Mouse (Mus musculus): ENCODE results near the gene Cds1. TPM values are rescaled to one million over a fixed set of nuclear protein-coding genes. Genes with fewer than 3 reads are reported as not detected.
A peak's percentile ranks its signal among the peaks of the same experiment; 100 is the strongest.

Cds1 gene
- total and polyA plus RNA-seq, 3 experiments = not detected

GRCm38 (mm10) chr5:101847762-101848161 lies 82.8 kb downstream of the Cds1 start:
- TF ChIP-seq MAX (IDR thresholded peaks at IDR 0.05; ENCODE audit: low read length) (no peak), SIN3A (IDR thresholded peaks at IDR 0.05; ENCODE audit: low read length) (no peak), EP300 (IDR thresholded peaks at IDR 0.05; ENCODE audit: low read depth in 1 of 2, low read length in 2 of 2) (no peak), CHD2 (IDR thresholded peaks at IDR 0.05; ENCODE audit: low read length) (no peak)
- no peaks in the 10 kb centered on the region for H3K27me3 ChIP-seq (ENCODE audit: control insufficient read depth in 1 of 2, insufficient read depth in 2 of 2, low read length in 2 of 2)
- H3K9ac ChIP-seq (ENCODE audit: control insufficient read depth, low read depth, low read length, poor library complexity, severe bottlenecking) = no peak overlapping the region
- H3K36me3 ChIP-seq (ENCODE audit: control insufficient read depth in 1 of 2, insufficient read depth in 2 of 2, low read length in 2 of 2) = no peaks in the 10 kb centered on the region; a peak in 2 of 4 replicates
- H3K4me1 ChIP-seq (ENCODE audit: control insufficient read depth in 1 of 2, insufficient read depth in 2 of 2, low read length in 2 of 2) = no peaks in the 10 kb centered on the region
- H3K4me3 ChIP-seq (ENCODE audit: control insufficient read depth in 1 of 2, insufficient read depth in 1 of 2, low read depth in 2 of 2, low read length in 2 of 2) = no peak overlapping the region
- no peaks in the 10 kb centered on the region for H3K9me3 ChIP-seq (replicated peaks; ENCODE audit: insufficient read depth, low read length)
- 0 out of 2 replicates have a peak overlapping the region, but pooled peaks have one; percentile 31 for H3K27ac ChIP-seq (ENCODE audit: control insufficient read depth, low read depth, low read length)
- peak; percentile 37 for DNase-seq (ENCODE audit: low read depth, low spot score)
- no peaks in the 10 kb centered on the region for H3K79me2 ChIP-seq (ENCODE audit: control insufficient read depth, insufficient read depth, low read length, poor library complexity)

DNA sequence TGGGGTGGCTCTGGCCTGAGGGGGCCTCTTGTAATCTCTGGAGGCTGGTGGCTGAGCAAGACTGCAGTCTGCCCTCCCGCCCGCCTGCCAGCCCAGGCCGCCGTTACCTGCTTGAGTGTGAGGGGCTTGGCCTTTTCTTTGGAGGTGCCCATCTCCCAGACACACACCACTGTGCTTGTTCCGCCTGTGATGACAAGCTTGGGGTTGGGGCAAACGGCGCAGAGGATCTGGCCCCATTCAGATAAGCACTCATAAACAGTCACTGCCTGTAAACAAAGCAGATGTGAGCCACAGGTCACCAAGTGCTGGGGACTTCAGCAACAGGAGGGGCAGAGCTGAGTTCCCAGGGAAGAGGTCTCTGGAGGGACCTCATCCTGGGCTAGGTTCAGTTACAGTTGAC lies 86.2 kb downstream of the Cds1 start:
- Histone ChIP-seq H3K27me3 (ENCODE audit: control insufficient read depth in 1 of 2, insufficient read depth in 2 of 2, low read length in 2 of 2) (no peaks in the 10 kb centered on the region), H3K36me3 (ENCODE audit: control insufficient read depth in 1 of 2, insufficient read depth in 2 of 2, low read length in 2 of 2) (peaks cover 0 to 1% of the 10 kb centered on the region in 2 experiments; a peak in 2 of 4 replicates), H3K9ac (ENCODE audit: control insufficient read depth, low read depth, low read length, poor library complexity, severe bottlenecking) (no peak overlapping the region), H3K79me2 (ENCODE audit: control insufficient read depth, insufficient read depth, low read length, poor library complexity) (no peaks in the 10 kb centered on the region), H3K4me1 (ENCODE audit: control insufficient read depth in 1 of 2, insufficient read depth in 2 of 2, low read length in 2 of 2) (no peaks in the 10 kb centered on the region), H3K4me3 (ENCODE audit: control insufficient read depth in 1 of 2, insufficient read depth in 1 of 2, low read depth in 2 of 2, low read length in 2 of 2) (no peak overlapping the region), H3K27ac (ENCODE audit: control insufficient read depth, low read depth, low read length) (no peak overlapping the region), H3K9me3 (replicated peaks; ENCODE audit: insufficient read depth, low read length) (no peaks in the 10 kb centered on the region)
- no peak for DNase-seq (ENCODE audit: low read depth, low spot score)
- no peak for TF ChIP-seq GATA1 (IDR thresholded peaks at IDR 0.05; ENCODE audit: low read depth, low read length)
- TF ChIP-seq KAT2A (conservative IDR thresholded peaks at IDR 0.05; ENCODE audit: low read depth, low read length) = no peak
- no peak for TF ChIP-seq ZMIZ1 (IDR thresholded peaks at IDR 0.05; ENCODE audit: low read depth, low read length)
- no peak for TF ChIP-seq EP300 (IDR thresholded peaks at IDR 0.05; ENCODE audit: low read depth in 1 of 2, low read length in 2 of 2)
- TF ChIP-seq SIN3A (IDR thresholded peaks at IDR 0.05; ENCODE audit: low read length) = no peak
- TF ChIP-seq CHD2 (IDR thresholded peaks at IDR 0.05; ENCODE audit: low read length) = no peak
- TF ChIP-seq ZNF384 (IDR thresholded peaks at IDR 0.05; ENCODE audit: low read depth, low read length) = no peak
- no peak for TF ChIP-seq TAL1 (IDR thresholded peaks at IDR 0.05; ENCODE audit: low read length)
- TF ChIP-seq ELF1 (IDR thresholded peaks at IDR 0.05; ENCODE audit: low read depth, low read length) = no peak
- TF ChIP-seq POLR2AphosphoS2 (IDR thresholded peaks at IDR 0.05; ENCODE audit: low read length) = no peak
- no peak for TF ChIP-seq POLR2A (IDR thresholded peaks at IDR 0.05; ENCODE audit: control insufficient read depth in 1 of 2, insufficient read depth in 1 of 2, low read depth in 1 of 2, low read length in 2 of 2, poor library complexity in 1 of 2)
- TF ChIP-seq TCF12 (IDR thresholded peaks at IDR 0.05; ENCODE audit: low read depth, low read length) = no peak
- TF ChIP-seq ETS1 (IDR thresholded peaks at IDR 0.05; ENCODE audit: low read depth, low read length) = no peak
- no peak for TF ChIP-seq RAD21 (IDR thresholded peaks at IDR 0.05; ENCODE audit: low read depth, low read length)
- no peak for TF ChIP-seq ZC3H11A (IDR thresholded peaks at IDR 0.05; ENCODE audit: low read depth, low read length)
- TF ChIP-seq JUND (IDR thresholded peaks at IDR 0.05; ENCODE audit: low read depth, low read length) = no peak

Measured in MEL (cell line).